ENCODE assay signal across 21 mouse cellular contexts in genomic region chr11:19093749-19094148, GRCm38 (mm10).
A peak's percentile ranks its signal among the peaks of the same experiment; 100 is the strongest.
DNase-seq lines count a peak whose midpoint lies in the region; ATAC-seq and TF ChIP-seq lines count a peak whose summit lies in the region.
"Had no signal": no experiment of that assay in that cellular context is flagged by ENCODE, and none has a peak within 500 bp of the region (broad histone marks: within the 10 kb centered on the region; RNA-seq: fewer than 3 reads in every experiment).

No protein-coding gene starts in this region.

- no peak overlapping the region for H3K4me2 ChIP-seq in midbrain, postnatal 0 days (ENCODE audit: low read depth, low read length, poor library complexity, severe bottlenecking)
- no peak overlapping the region for H3K4me2 ChIP-seq in midbrain, embryonic 12.5 days (replicated peaks)
- no peak overlapping the region for H3K4me2 ChIP-seq in midbrain, embryonic 15.5 days
- H3K4me2 ChIP-seq in midbrain, embryonic 16.5 days (ENCODE audit: low read length), result no peak overlapping the region
- H3K4me2 ChIP-seq: embryonic facial prominence, embryonic 12.5 days; forebrain, embryonic 12.5 days had no signal

- no peaks in the 10 kb centered on the region for H3K9me3 ChIP-seq in midbrain, embryonic 10.5 days (replicated peaks)
- H3K9me3 ChIP-seq in midbrain, postnatal 0 days (ENCODE audit: low read length), result no peaks in the 10 kb centered on the region
- no peaks in the 10 kb centered on the region for H3K9me3 ChIP-seq in midbrain, embryonic 12.5 days
- H3K9me3 ChIP-seq in midbrain, embryonic 15.5 days, result no peaks in the 10 kb centered on the region
- no peaks in the 10 kb centered on the region for H3K9me3 ChIP-seq in midbrain, embryonic 16.5 days (replicated peaks; ENCODE audit: control insufficient read depth, low read length, poor library complexity, severe bottlenecking)
- H3K9me3 ChIP-seq: embryonic facial prominence, embryonic 10.5 days; embryonic facial prominence, embryonic 12.5 days; forebrain, embryonic 12.5 days had no signal

- TF ChIP-seq CTCF in midbrain, postnatal 0 days (IDR thresholded peaks at IDR 0.05), result no peak

- no peak overlapping the region for H3K4me3 ChIP-seq in midbrain, embryonic 10.5 days
- no peak overlapping the region for H3K4me3 ChIP-seq in midbrain, postnatal 0 days (ENCODE audit: low read depth, low read length)
- H3K4me3 ChIP-seq in midbrain, embryonic 12.5 days, result no peak overlapping the region
- H3K4me3 ChIP-seq in midbrain, embryonic 15.5 days, result no peak overlapping the region
- no peak overlapping the region for H3K4me3 ChIP-seq in midbrain, embryonic 16.5 days (ENCODE audit: low read depth, low read length)
- H3K4me3 ChIP-seq: embryonic facial prominence, embryonic 10.5 days; embryonic facial prominence, embryonic 12.5 days; forebrain, embryonic 12.5 days had no signal

- H3K9ac ChIP-seq in midbrain, postnatal 0 days (replicated peaks; ENCODE audit: low read length, poor library complexity, severe bottlenecking), result no peak overlapping the region
- H3K9ac ChIP-seq in midbrain, embryonic 12.5 days (replicated peaks), result no peak overlapping the region
- no peak overlapping the region for H3K9ac ChIP-seq in midbrain, embryonic 15.5 days
- H3K9ac ChIP-seq in midbrain, embryonic 16.5 days (ENCODE audit: low read depth, low read length), result no peak overlapping the region
- H3K9ac ChIP-seq: embryonic facial prominence, embryonic 12.5 days; forebrain, embryonic 12.5 days had no signal

- DNase-seq in heart, adult 11 months, result peak; percentile 82
- no peak for DNase-seq in heart, postnatal 14 days
- peak; percentile 35 for DNase-seq in midbrain, embryonic 10.5 days (ENCODE audit: low spot score)
- DNase-seq in midbrain, postnatal 0 days (ENCODE audit: low spot score), result no peak
- DNase-seq in layer of hippocampus, adult 9-11 months, result no peak
- DNase-seq: adrenal gland, adult 2 months; adrenal gland, postnatal 10 days; adrenal gland, postnatal 25 days; cerebellum, adult 11 months; cerebellum, adult 18-20 months; cerebellum, adult 8-10 months; cerebellum, adult 9-11 months; cerebellum, postnatal 14 days; cerebellum, postnatal 36 days had no signal

- H3K36me3 ChIP-seq in midbrain, embryonic 10.5 days, result no peaks in the 10 kb centered on the region
- H3K36me3 ChIP-seq in midbrain, postnatal 0 days (ENCODE audit: insufficient read depth, low read length), result no peaks in the 10 kb centered on the region
- H3K36me3 ChIP-seq in midbrain, embryonic 12.5 days, result no peaks in the 10 kb centered on the region
- H3K36me3 ChIP-seq in midbrain, embryonic 15.5 days (replicated peaks), result no peaks in the 10 kb centered on the region
- no peaks in the 10 kb centered on the region for H3K36me3 ChIP-seq in midbrain, embryonic 16.5 days (ENCODE audit: control insufficient read depth, insufficient read depth, low read length)
- H3K36me3 ChIP-seq: embryonic facial prominence, embryonic 10.5 days; embryonic facial prominence, embryonic 12.5 days; forebrain, embryonic 12.5 days had no signal

- peak overlapping the region; percentile 64 for H3K27ac ChIP-seq in midbrain, embryonic 10.5 days (replicated peaks)
- no peak overlapping the region for H3K27ac ChIP-seq in midbrain, postnatal 0 days (ENCODE audit: low read depth, low read length)
- no peak overlapping the region for H3K27ac ChIP-seq in midbrain, embryonic 12.5 days (replicated peaks)
- H3K27ac ChIP-seq in midbrain, embryonic 15.5 days, result no peak overlapping the region
- no peak overlapping the region for H3K27ac ChIP-seq in midbrain, embryonic 16.5 days (ENCODE audit: low read length)
- H3K27ac ChIP-seq: embryonic facial prominence, embryonic 10.5 days; embryonic facial prominence, embryonic 12.5 days; forebrain, embryonic 12.5 days had no signal

- ATAC-seq in midbrain, postnatal 0 days (ENCODE audit: low FRiP score), result no peak
- ATAC-seq in midbrain, embryonic 12.5 days (ENCODE audit: low FRiP score, low read depth), result peak; percentile 67
- ATAC-seq in midbrain, embryonic 15.5 days (replicated peaks), result no peak; the same call in 1 of the 2 replicates
- 0 out of 2 replicates have a peak, but pooled peaks have one; percentile 39 for ATAC-seq in midbrain, embryonic 16.5 days
- ATAC-seq: forebrain, embryonic 16.5 days had no signal

- 21% methylated on average over 4 of the region's 4 CpGs for WGBS in midbrain, embryonic 10.5 days
- 14% methylated on average over 4 of the region's 4 CpGs for WGBS in midbrain, postnatal 0 days
- WGBS in midbrain, embryonic 12.5 days, result 13% methylated on average over 4 of the region's 4 CpGs
- WGBS in midbrain, embryonic 15.5 days, result 14% methylated on average over 4 of the region's 4 CpGs
- 8% methylated on average over 4 of the region's 4 CpGs for WGBS in midbrain, embryonic 16.5 days

- intact Hi-C loops in heart, postnatal 14 days (cut with DNase I), result no loop called here

- peaks cover 65% of the 10 kb centered on the region for H3K27me3 ChIP-seq in midbrain, embryonic 10.5 days (ENCODE audit: low read depth, poor library complexity, severe bottlenecking)
- no peaks in the 10 kb centered on the region for H3K27me3 ChIP-seq in midbrain, postnatal 0 days (ENCODE audit: insufficient read depth, low read length)
- H3K27me3 ChIP-seq in midbrain, embryonic 12.5 days, result peaks cover 49% of the 10 kb centered on the region
- peaks cover 7% of the 10 kb centered on the region; the same call in 1 of the 2 replicates for H3K27me3 ChIP-seq in midbrain, embryonic 15.5 days (replicated peaks)
- 0 out of 2 replicates have a peak, but pooled peaks cover 2% of the 10 kb centered on the region for H3K27me3 ChIP-seq in midbrain, embryonic 16.5 days (ENCODE audit: control insufficient read depth, insufficient read depth, low read depth, low read length)

- peaks cover 26% of the 10 kb centered on the region for H3K4me1 ChIP-seq in midbrain, embryonic 10.5 days
- H3K4me1 ChIP-seq in midbrain, postnatal 0 days (ENCODE audit: insufficient read depth, low read length), result no peaks in the 10 kb centered on the region
- H3K4me1 ChIP-seq in midbrain, embryonic 12.5 days, result peaks cover 16% of the 10 kb centered on the region
- 0 out of 2 replicates have a peak, but pooled peaks cover 4% of the 10 kb centered on the region for H3K4me1 ChIP-seq in midbrain, embryonic 15.5 days
- H3K4me1 ChIP-seq in midbrain, embryonic 16.5 days (ENCODE audit: control insufficient read depth, insufficient read depth, low read length), result peaks cover 3% of the 10 kb centered on the region
- H3K4me1 ChIP-seq: embryonic facial prominence, embryonic 12.5 days had no signal

Comparison
In these comparisons a context has a peak if more than half of its experiments do, and no peak if none do; other contexts are left out.
1. DNase-seq: peak in heart, adult 11 months (single experiment) and midbrain, embryonic 10.5 days (single experiment); none in heart, postnatal 14 days (0 of 2), midbrain, postnatal 0 days (single experiment) and layer of hippocampus, adult 9-11 months (single experiment).
2. ATAC-seq: peak in midbrain, embryonic 12.5 days (single experiment) and midbrain, embryonic 16.5 days (single experiment); none in midbrain, postnatal 0 days (single experiment) and midbrain, embryonic 15.5 days (single experiment).